Mouse (Mus musculus): ENCODE results near the gene Acot11.

DNA sequence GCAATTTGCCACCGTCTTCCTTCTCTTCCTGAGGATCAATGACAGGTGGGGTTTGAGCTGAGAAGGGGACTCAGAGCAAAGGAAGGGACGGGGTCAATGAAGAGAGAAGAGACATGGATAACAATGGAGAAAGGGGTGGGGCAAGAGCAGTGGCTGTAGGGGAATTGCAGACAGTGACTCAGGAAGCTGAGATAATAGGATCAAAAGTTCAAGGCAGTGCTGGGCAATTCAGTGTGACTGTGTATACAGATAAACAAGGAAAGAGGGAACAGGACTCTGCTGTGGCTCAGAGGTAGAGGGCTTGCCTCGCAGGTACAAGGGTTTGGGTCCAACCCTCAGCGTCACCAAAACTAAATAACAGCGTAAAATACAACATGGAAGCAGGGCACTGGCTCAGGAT is 96.8 kb downstream of the Acot11 start:
- TF ChIP-seq CTCF (IDR thresholded peaks at IDR 0.05; ENCODE audit: extremely low read depth, insufficient read depth, low read length) (no peak), POLR2A (IDR thresholded peaks at IDR 0.05; ENCODE audit: extremely low read depth, insufficient read depth, low read length) (no peak)
